Mouse (Mus musculus) C2C12 (cell line): ENCODE measurements around the gene Cnpy2.

ENCODE experiments used
- CTCF ChIP-seq: IDR thresholded peaks from one replicate; pipeline ENCODE4 v1.5.1; 2011; ENCODE audit not compliant: control insufficient read depth, insufficient read depth, insufficient read length
- FOSL1 ChIP-seq: IDR thresholded peaks from one replicate; pipeline ENCODE4 v1.8.0; 2011; ENCODE audit warnings: mild to moderate bottlenecking, low read length; ENCODE audit not compliant: poor library complexity, insufficient read depth, severe bottlenecking
- MYOG ChIP-seq: IDR thresholded peaks from one replicate; pipeline ENCODE4 v1.6.1; 2011; ENCODE audit not compliant: control insufficient read depth, insufficient read length; ENCODE audit errors: extremely low read depth

- no peak for TF ChIP-seq CTCF
- no peak for TF ChIP-seq MYOG
- no peak for TF ChIP-seq FOSL1
Measured at GRCm38 (mm10) chr10:128335582-128335981, 13.3 kb downstream of the Cnpy2 start.
